8 mouse cellular contexts compared by ENCODE assay signal in genomic region chr10:94943401-94943845, GRCm38 (mm10). TPM values are rescaled to one million over a fixed set of nuclear protein-coding genes. Genes with fewer than 3 reads are reported as not detected.
A peak's percentile ranks its signal among the peaks of the same experiment; 100 is the strongest.
DNase-seq lines count a peak whose midpoint lies in the region; ATAC-seq lines count a peak whose summit lies in the region.

No protein-coding gene starts in this region.

- H3K9ac ChIP-seq in liver, embryonic 13.5 days: peak overlapping the region; percentile 80
- peak overlapping the region; percentile 68 for H3K9ac ChIP-seq in neural tube, embryonic 11.5 days (ENCODE audit: low read length)

- H3K4me1 ChIP-seq in liver, embryonic 13.5 days (replicated peaks): peaks cover 72% of the 10 kb centered on the region
- peaks cover 20% of the 10 kb centered on the region; the same call in 1 of the 2 replicates for H3K4me1 ChIP-seq in neural tube, embryonic 11.5 days (ENCODE audit: control insufficient read depth, insufficient read depth, low read length)

- peak overlapping the region; percentile 97 for H3K4me2 ChIP-seq in liver, embryonic 13.5 days
- peak overlapping the region; percentile 78 for H3K4me2 ChIP-seq in neural tube, embryonic 11.5 days (ENCODE audit: low read depth)

- H3K4me3 ChIP-seq in liver, embryonic 13.5 days (replicated peaks): peak overlapping the region; percentile 76
- H3K4me3 ChIP-seq in neural tube, embryonic 11.5 days (ENCODE audit: low read depth, low read length): peak overlapping the region; percentile 69

- H3K27me3 ChIP-seq in liver, embryonic 13.5 days: peaks cover 67% of the 10 kb centered on the region
- peaks cover 11% of the 10 kb centered on the region for H3K27me3 ChIP-seq in neural tube, embryonic 11.5 days (ENCODE audit: control insufficient read depth, insufficient read depth, low read length)

- peak; percentile 58 to 68 for DNase-seq in layer of hippocampus, postnatal 10 days (ENCODE audit: low spot score in 2 of 2)
- DNase-seq in layer of hippocampus, adult 8-10 months (ENCODE audit: low spot score in 2 of 2): no peak
- peak; percentile 34 for DNase-seq in cerebellum, adult 9-11 months
- DNase-seq in frontal cortex, postnatal 25 days (ENCODE audit: low spot score in 2 of 2): peak; percentile 26 to 38
- no peak for DNase-seq in liver, embryonic 13.5 days
- peak; percentile 55 for DNase-seq in neural tube, embryonic 11.5 days (ENCODE audit: low spot score)
- DNase-seq in yolk sac, embryonic 10.5 days (ENCODE audit: low spot score): no peak

- H3K36me3 ChIP-seq in liver, embryonic 13.5 days: no peaks in the 10 kb centered on the region
- no peaks in the 10 kb centered on the region for H3K36me3 ChIP-seq in neural tube, embryonic 11.5 days (ENCODE audit: control insufficient read depth, insufficient read depth, low read length)

- ATAC-seq in inflammation-experienced regulatory T-cells, adult 6 months: peak; percentile 4
- ATAC-seq in liver, embryonic 13.5 days (ENCODE audit: low read depth): peak; percentile 34
- ATAC-seq in neural tube, embryonic 11.5 days (ENCODE audit: insufficient read depth, low FRiP score, low TSS enrichment): peak; percentile 10

- 0 out of 2 replicates have a peak overlapping the region, but pooled peaks have one; percentile 66 for H3K27ac ChIP-seq in liver, embryonic 13.5 days
- no peak overlapping the region for H3K27ac ChIP-seq in neural tube, embryonic 11.5 days (ENCODE audit: low read depth, low read length)

- no peaks in the 10 kb centered on the region for H3K9me3 ChIP-seq in liver, embryonic 13.5 days (replicated peaks)
- H3K9me3 ChIP-seq in neural tube, embryonic 11.5 days (ENCODE audit: control insufficient read depth, low read length): no peaks in the 10 kb centered on the region

- under 1% methylated on average over 26 of the region's 26 CpGs for WGBS in liver, embryonic 13.5 days (ENCODE audit: insufficient replicate concordance)
- under 1% methylated on average over 24 of the region's 26 CpGs for WGBS in neural tube, embryonic 11.5 days

RNA-seq across cellular contexts. Expression of gene Plxnc1, which starts 1.2 kb away (rescaled TPM):
- total RNA-seq in layer of hippocampus, postnatal 10 days (2021): 10 to 100 TPM; 48.8 to 50.3 TPM
- total RNA-seq in layer of hippocampus, adult 8-10 months (2022): 10 to 100 TPM; 30.9 to 40.3 (median 35.4) TPM
- polyA plus RNA-seq in inflammation-experienced regulatory T-cells, adult 6 months (2017; shearing (Covaris generic)): 10 to 100 TPM; 21.8 to 22.9 (median 22.5) TPM
- polyA plus RNA-seq in liver, embryonic 13.5 days (2015; fragmentation: Nextera tagmentation; extraction: Ambion mirVana): 1.8 and 2.0 TPM in 2 replicates
- polyA plus RNA-seq in neural tube, embryonic 11.5 days (2014; fragmentation: Nextera tagmentation; extraction: Ambion mirVana): 3.1 and 4.2 TPM in 2 replicates

Comparison
In these comparisons a context has a peak if more than half of its experiments do, and no peak if none do; other contexts are left out.
1. DNase-seq: peak in layer of hippocampus, postnatal 10 days (2 of 2), cerebellum, adult 9-11 months (single experiment), frontal cortex, postnatal 25 days (2 of 2) and neural tube, embryonic 11.5 days (single experiment); none in layer of hippocampus, adult 8-10 months (0 of 2), liver, embryonic 13.5 days (single experiment) and yolk sac, embryonic 10.5 days (single experiment).
2. Peak in every context shown above with its lines, with median percentiles within 50 percentile points of each other: ATAC-seq.